In genomic region chr8:60982701-60983687, GRCm38 (mm10) we compare ENCODE assay signal across 7 mouse cellular contexts. TPM values are rescaled to one million over a fixed set of nuclear protein-coding genes. Genes with fewer than 3 reads are reported as not detected.
DNase-seq lines count a peak whose midpoint lies in the region; ATAC-seq and TF ChIP-seq lines count a peak whose summit lies in the region.

Clcn3 (minus strand) TSS chr8:60983300.

- peak; percentile 98 for DNase-seq in adrenal gland, postnatal 10 days
- peak; percentile 99 for DNase-seq in embryonic facial prominence, embryonic 10.5 days (ENCODE audit: low spot score)
- DNase-seq in gonadal fat pad, adult 2 months (ENCODE audit: low read depth): peak; percentile 71
- peak; percentile 98 for DNase-seq in left cerebral cortex, postnatal 4 days

- H3K4me3 ChIP-seq in embryonic facial prominence, embryonic 10.5 days: peak within 1 kb of the TSS; percentile 84
- H3K4me3 ChIP-seq in intestine, postnatal 0 days (ENCODE audit: low read depth, low read length): peak within 1 kb of the TSS; percentile 88
- H3K4me3 ChIP-seq in midbrain, embryonic 12.5 days: peak within 1 kb of the TSS; percentile 86
- H3K4me3 ChIP-seq in small intestine, adult 2 months (ENCODE audit: low read depth, low read length): peak within 1 kb of the TSS; percentile 80

- no peaks in the 10 kb centered on the region for H3K27me3 ChIP-seq in embryonic facial prominence, embryonic 10.5 days (replicated peaks; ENCODE audit: low read depth, poor library complexity, severe bottlenecking)
- H3K27me3 ChIP-seq in intestine, postnatal 0 days (replicated peaks; ENCODE audit: control insufficient read depth, insufficient read depth, low read length): no peaks in the 10 kb centered on the region
- no peaks in the 10 kb centered on the region for H3K27me3 ChIP-seq in midbrain, embryonic 12.5 days
- no peaks in the 10 kb centered on the region for H3K27me3 ChIP-seq in small intestine, adult 2 months (ENCODE audit: control insufficient read depth, insufficient read depth, low read length)

- H3K4me2 ChIP-seq in intestine, postnatal 0 days (replicated peaks; ENCODE audit: low read depth): peak within 1 kb of the TSS; percentile 91
- H3K4me2 ChIP-seq in midbrain, embryonic 12.5 days (replicated peaks): peak within 1 kb of the TSS; percentile 81

- no peaks in the 10 kb centered on the region for H3K36me3 ChIP-seq in embryonic facial prominence, embryonic 10.5 days (replicated peaks)
- no peaks in the 10 kb centered on the region for H3K36me3 ChIP-seq in intestine, postnatal 0 days (ENCODE audit: control insufficient read depth, insufficient read depth)
- H3K36me3 ChIP-seq in midbrain, embryonic 12.5 days: no peaks in the 10 kb centered on the region
- H3K36me3 ChIP-seq in small intestine, adult 2 months (ENCODE audit: control insufficient read depth, insufficient read depth, low read length): no peaks in the 10 kb centered on the region

- ATAC-seq in intestine, postnatal 0 days: peak; percentile 100
- peak; percentile 100 for ATAC-seq in midbrain, embryonic 12.5 days (ENCODE audit: low FRiP score, low read depth)

- peak within 1 kb of the TSS; percentile 64 for H3K9ac ChIP-seq in intestine, postnatal 0 days (ENCODE audit: low read depth, low read length)
- peak within 1 kb of the TSS; percentile 65 for H3K9ac ChIP-seq in midbrain, embryonic 12.5 days (replicated peaks)

- under 1% methylated on average over 101 of the region's 101 CpGs for WGBS in embryonic facial prominence, embryonic 10.5 days
- under 1% methylated on average over 100 of the region's 101 CpGs for WGBS in intestine, postnatal 0 days
- under 1% methylated on average over 98 of the region's 101 CpGs for WGBS in midbrain, embryonic 12.5 days
- WGBS in small intestine, adult 2 months: under 1% methylated on average over 101 of the region's 101 CpGs

- intact Hi-C loops in left cerebral cortex, postnatal 4 days (cut with DNase I): no loop called here

- peak within 1 kb of the TSS; percentile 83 for H3K27ac ChIP-seq in embryonic facial prominence, embryonic 10.5 days (replicated peaks)
- H3K27ac ChIP-seq in intestine, postnatal 0 days (ENCODE audit: low read depth, low read length): peak within 1 kb of the TSS; percentile 98
- H3K27ac ChIP-seq in midbrain, embryonic 12.5 days (replicated peaks): peak within 1 kb of the TSS; percentile 83
- H3K27ac ChIP-seq in small intestine, adult 2 months (ENCODE audit: insufficient read depth, low read depth, low read length): peak within 1 kb of the TSS; percentile 92

- peak; percentile 38 for TF ChIP-seq CTCF in intestine, postnatal 0 days (IDR thresholded peaks at IDR 0.05; ENCODE audit: low read depth)
- TF ChIP-seq CTCF in small intestine, adult 2 months (IDR thresholded peaks at IDR 0.05; ENCODE audit: extremely low read depth, insufficient read length, insufficient replicate concordance, low read depth, low read length): no peak

- peaks cover 24% of the 10 kb centered on the region for H3K4me1 ChIP-seq in embryonic facial prominence, embryonic 10.5 days
- no peaks in the 10 kb centered on the region for H3K4me1 ChIP-seq in intestine, postnatal 0 days (replicated peaks; ENCODE audit: control insufficient read depth, insufficient read depth, low read length)
- H3K4me1 ChIP-seq in midbrain, embryonic 12.5 days: peaks cover 8% of the 10 kb centered on the region; the same call in 1 of the 2 replicates
- H3K4me1 ChIP-seq in small intestine, adult 2 months (ENCODE audit: control insufficient read depth, insufficient read depth, insufficient read length, low read length): peaks cover 2% of the 10 kb centered on the region; the same call in 1 of the 2 replicates

- TF ChIP-seq POLR2A in small intestine, adult 2 months (IDR thresholded peaks at IDR 0.05; ENCODE audit: low read depth, low read length): peak; percentile 85

- H3K9me3 ChIP-seq in embryonic facial prominence, embryonic 10.5 days: 0 out of 2 replicates have a peak, but pooled peaks cover 4% of the 10 kb centered on the region
- no peaks in the 10 kb centered on the region for H3K9me3 ChIP-seq in intestine, postnatal 0 days (ENCODE audit: control insufficient read depth)
- no peaks in the 10 kb centered on the region for H3K9me3 ChIP-seq in midbrain, embryonic 12.5 days

RNA-seq across cellular contexts. Expression of gene Clcn3, which starts in this region (rescaled TPM):
- 10 to 100 TPM; 32.3 to 38.1 TPM for total RNA-seq in adrenal gland, postnatal 10 days (2021)
- polyA plus RNA-seq in embryonic facial prominence, embryonic 10.5 days (2016; fragmentation: Nextera tagmentation; extraction: Ambion mirVana): 17.8 and 19.2 TPM in 2 replicates
- polyA plus RNA-seq in gonadal fat pad, adult 2 months (2012; rRNA removed): 17.4 and 20.5 TPM in 2 replicates
- 22.2 and 24.2 TPM in 2 replicates for polyA plus RNA-seq in intestine, postnatal 0 days (2015; fragmentation: Nextera tagmentation; extraction: Ambion mirVana)
- total RNA-seq in left cerebral cortex, postnatal 4 days (2021): 100 to 1,000 TPM; 122 to 123 TPM
- 47.9 and 49.4 TPM in 2 replicates for polyA plus RNA-seq in midbrain, embryonic 12.5 days (2016; fragmentation: Nextera tagmentation; extraction: Ambion mirVana)
- 6.8 and 9.3 TPM in 2 replicates for polyA plus RNA-seq in small intestine, adult 2 months (2012; rRNA removed)

Comparison
In these comparisons a context has a peak if more than half of its experiments do, and no peak if none do; other contexts are left out.
1. Peak in every context shown above with its lines: DNase-seq, ATAC-seq, H3K4me3 ChIP-seq and H3K27ac ChIP-seq.